Mouse (Mus musculus) midbrain, embryonic 14.5 days (tissue): ENCODE data around the gene Prkcg. TPM values are rescaled to one million over a fixed set of nuclear protein-coding genes. Genes with fewer than 3 reads are reported as not detected.

Source experiments
- ATAC-seq: fragments of 200-750 bp; cut with Nextera tagmentation; 2 replicates; pipeline ENCODE4 v1.8.0; 2017; ENCODE audit warnings: moderate number of reproducible peaks, moderate library complexity; ENCODE audit not compliant: low FRiP score, low TSS enrichment
- DNase-seq: peaks from one replicate; pipeline ENCODE4 v3.0.0-alpha.2; 2015
- H3K27ac ChIP-seq: fragments of 300-500 bp; sonication (generic); replicated peaks from 2 replicates; pipeline ENCODE4 v1.5.1; 2014; ENCODE audit warnings: mild to moderate bottlenecking, low read depth, low read length, moderate library complexity
- H3K27me3 ChIP-seq: fragments of 300-500 bp; sonication (generic); 2 replicates; pipeline ENCODE4 v1.6.1; 2014; ENCODE audit warnings: low read length, control low read depth, mixed read lengths; ENCODE audit not compliant: control insufficient read depth, insufficient read depth
- H3K36me3 ChIP-seq: fragments of 300-500 bp; sonication (generic); 2 replicates; pipeline ENCODE4 v1.6.1; 2014; ENCODE audit warnings: low read length, control low read depth; ENCODE audit not compliant: control insufficient read depth, insufficient read depth
- H3K4me1 ChIP-seq: fragments of 300-500 bp; sonication (generic); 2 replicates; pipeline ENCODE4 v1.6.1; 2014; ENCODE audit warnings: mild to moderate bottlenecking, antibody characterized with exemption, low read length, control low read depth; ENCODE audit not compliant: control insufficient read depth, insufficient read depth
- H3K4me2 ChIP-seq: fragments of 300-500 bp; sonication (generic); 2 replicates; pipeline ENCODE4 v1.6.1; 2014; ENCODE audit warnings: mild to moderate bottlenecking, low read length, moderate library complexity
- H3K4me3 ChIP-seq: fragments of 300-500 bp; sonication (generic); replicated peaks from 2 replicates; pipeline ENCODE4 v1.5.1; 2014; ENCODE audit warnings: low read depth, low read length
- H3K9ac ChIP-seq: fragments of 300-500 bp; sonication (generic); replicated peaks from 2 replicates; pipeline ENCODE4 v1.6.1; 2014; ENCODE audit warnings: mild to moderate bottlenecking, low read length, moderate library complexity
- H3K9me3 ChIP-seq: fragments of 300-500 bp; sonication (generic); 2 replicates; pipeline ENCODE4 v1.6.1; 2016; ENCODE audit warnings: low read length, control low read depth, mixed read lengths; ENCODE audit not compliant: control insufficient read depth
- WGBS: fragments of 180-500 bp; shearing (Covaris S2); extraction: QIAGEN DNeasy Blood & Tissue Kit; methylation state at CpG from one replicate; pipeline ENCODE4 v1.1.7; 2014; 5-methylcytosine and 5-hydroxymethylcytosine counted together
- polyA plus RNA-seq: library from polyadenylated mRNA; unstranded; fragments of >200 nt; fragmentation: Nextera tagmentation; extraction: Ambion mirVana; gene quantifications from 2 replicates; pipeline ENCODE4 v1.2.1, GENCODE M21; 2014

The Prkcg gene
- polyA plus RNA-seq, 1 experiment from 2014 or later, result 1.3 TPM

GRCm38 (mm10) chr7:3347366-3348287, 58.6 kb downstream of the Prkcg start:
- H3K27ac ChIP-seq, result no peak overlapping the region
- WGBS, result 24% methylated on average over 20 of the region's 20 CpGs
- H3K9me3 ChIP-seq, result no peaks in the 10 kb centered on the region
- no peak overlapping the region for H3K9ac ChIP-seq
- no peak overlapping the region for H3K4me3 ChIP-seq
- DNase-seq (no peak), ATAC-seq (no peak)
- H3K4me1 ChIP-seq, result no peaks in the 10 kb centered on the region
- H3K36me3 ChIP-seq, result peaks cover 80% of the 10 kb centered on the region
- no peak overlapping the region for H3K4me2 ChIP-seq
- H3K27me3 ChIP-seq, result no peaks in the 10 kb centered on the region

DNA sequence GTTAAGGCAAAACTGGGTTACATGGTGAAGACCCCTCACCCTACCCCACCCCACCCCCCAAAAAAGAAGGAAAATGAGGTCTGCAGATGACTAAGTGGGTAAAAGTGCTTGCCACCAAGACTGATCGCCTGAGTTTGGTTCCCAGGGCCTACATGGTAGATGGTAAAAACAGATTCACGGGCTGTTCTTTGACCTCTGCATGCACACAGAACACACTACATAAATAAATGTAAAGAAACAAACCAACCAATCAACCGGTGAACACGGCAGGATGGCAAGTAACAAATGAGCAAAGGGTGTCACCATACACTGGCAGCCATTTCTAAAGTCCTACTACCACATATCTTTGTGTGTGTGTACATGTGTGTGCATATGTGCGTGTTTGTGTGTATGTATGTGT, 59.3 kb downstream of the Prkcg start:
- no peak for DNase-seq
- Histone ChIP-seq H3K9me3 (no peaks in the 10 kb centered on the region), H3K4me2 (no peak overlapping the region), H3K36me3 (peaks cover 79% of the 10 kb centered on the region), H3K27me3 (no peaks in the 10 kb centered on the region), H3K4me3 (no peak overlapping the region), H3K4me1 (no peaks in the 10 kb centered on the region), H3K9ac (no peak overlapping the region), H3K27ac (no peak overlapping the region)
- ATAC-seq, result no peak
- 52% methylated on average over 5 of the region's 5 CpGs for WGBS

- H3K36me3 ChIP-seq, result peaks cover 74% of the 10 kb centered on the region
Measured at GRCm38 (mm10) chr7:3349775-3350174, 60.8 kb downstream of the Prkcg start.

DNA sequence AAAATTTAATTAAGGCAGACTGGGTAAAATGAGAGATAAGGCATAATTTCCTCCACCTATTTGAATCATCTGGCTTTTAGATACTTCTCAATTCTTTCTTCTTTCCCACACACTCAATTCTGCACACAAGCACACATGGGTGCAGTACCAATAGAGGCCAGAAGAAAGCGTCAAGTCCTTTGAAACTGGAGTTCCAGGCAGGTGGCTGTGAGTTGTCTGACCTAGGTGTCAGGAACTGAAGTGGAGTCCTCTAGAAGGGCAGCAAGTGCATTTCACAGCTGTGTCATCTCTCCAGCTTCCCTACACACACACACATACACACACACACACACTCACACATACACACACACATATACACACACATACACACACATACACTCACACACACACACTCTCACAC, 62.6 kb downstream of the Prkcg start:
- peaks cover 65% of the 10 kb centered on the region for H3K36me3 ChIP-seq
- no peaks in the 10 kb centered on the region for H3K27me3 ChIP-seq
- H3K9me3 ChIP-seq, result no peaks in the 10 kb centered on the region
- no peak overlapping the region for H3K9ac ChIP-seq
- no peak for ATAC-seq
- DNase-seq, result no peak
- no peak overlapping the region for H3K4me2 ChIP-seq
- no peaks in the 10 kb centered on the region for H3K4me1 ChIP-seq
- WGBS, result 92% methylated on average over 1 of the region's 1 CpGs
- H3K27ac ChIP-seq, result no peak overlapping the region
- H3K4me3 ChIP-seq, result no peak overlapping the region

More at GRCm38 (mm10) chr7:3349775-3350174, 60.8 kb downstream of the Prkcg start:
- Histone ChIP-seq H3K9me3 (no peaks in the 10 kb centered on the region), H3K4me2 (no peak overlapping the region), H3K4me1 (no peaks in the 10 kb centered on the region), H3K27me3 (no peaks in the 10 kb centered on the region), H3K4me3 (no peak overlapping the region), H3K27ac (no peak overlapping the region), H3K9ac (no peak overlapping the region)
- DNase-seq (no peak), ATAC-seq (no peak)
- WGBS, result 92% methylated on average over 9 of the region's 9 CpGs

DNA sequence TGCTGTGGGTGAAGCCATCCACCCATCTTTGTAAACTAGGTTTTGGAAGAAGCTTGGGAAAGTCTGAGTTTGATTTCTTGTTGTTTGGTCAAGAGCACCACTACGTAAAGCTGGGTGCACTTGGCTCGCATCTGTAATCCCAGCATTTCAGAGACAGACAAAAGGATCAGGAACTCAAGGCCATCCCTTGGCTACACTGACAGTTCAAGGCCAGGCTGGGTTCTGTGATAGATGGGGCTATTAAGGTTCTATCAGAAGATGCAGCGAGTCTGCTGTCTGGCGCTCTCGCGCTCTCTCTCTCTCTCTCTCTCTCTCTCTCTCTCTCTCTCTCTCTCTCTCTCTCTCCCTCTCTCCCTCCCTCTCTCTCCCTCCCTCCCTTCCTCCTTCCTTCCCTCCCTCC, 65.9 kb downstream of the Prkcg start:
- no peak overlapping the region for H3K4me3 ChIP-seq
- H3K4me2 ChIP-seq, result no peak overlapping the region
- DNase-seq, result no peak
- ATAC-seq, result no peak
- no peaks in the 10 kb centered on the region for H3K27me3 ChIP-seq
- no peak overlapping the region for H3K9ac ChIP-seq
- no peak overlapping the region for H3K27ac ChIP-seq
- no peaks in the 10 kb centered on the region for H3K4me1 ChIP-seq
- WGBS, result 90% methylated on average over 6 of the region's 6 CpGs
- no peaks in the 10 kb centered on the region for H3K9me3 ChIP-seq
- peaks cover 62% of the 10 kb centered on the region for H3K36me3 ChIP-seq

GRCm38 (mm10) chr7:3360678-3361077, 71.7 kb downstream of the Prkcg start:
- ATAC-seq (no peak), DNase-seq (no peak)
- Histone ChIP-seq H3K36me3 (peaks cover 63% of the 10 kb centered on the region), H3K9ac (no peak overlapping the region), H3K4me1 (no peaks in the 10 kb centered on the region), H3K4me2 (no peak overlapping the region), H3K27ac (no peak overlapping the region), H3K4me3 (no peak overlapping the region), H3K9me3 (no peaks in the 10 kb centered on the region), H3K27me3 (0 out of 2 replicates have a peak, but pooled peaks cover under 1% of the 10 kb centered on the region)
- WGBS, result 100% methylated on average over 1 of the region's 1 CpGs

DNA sequence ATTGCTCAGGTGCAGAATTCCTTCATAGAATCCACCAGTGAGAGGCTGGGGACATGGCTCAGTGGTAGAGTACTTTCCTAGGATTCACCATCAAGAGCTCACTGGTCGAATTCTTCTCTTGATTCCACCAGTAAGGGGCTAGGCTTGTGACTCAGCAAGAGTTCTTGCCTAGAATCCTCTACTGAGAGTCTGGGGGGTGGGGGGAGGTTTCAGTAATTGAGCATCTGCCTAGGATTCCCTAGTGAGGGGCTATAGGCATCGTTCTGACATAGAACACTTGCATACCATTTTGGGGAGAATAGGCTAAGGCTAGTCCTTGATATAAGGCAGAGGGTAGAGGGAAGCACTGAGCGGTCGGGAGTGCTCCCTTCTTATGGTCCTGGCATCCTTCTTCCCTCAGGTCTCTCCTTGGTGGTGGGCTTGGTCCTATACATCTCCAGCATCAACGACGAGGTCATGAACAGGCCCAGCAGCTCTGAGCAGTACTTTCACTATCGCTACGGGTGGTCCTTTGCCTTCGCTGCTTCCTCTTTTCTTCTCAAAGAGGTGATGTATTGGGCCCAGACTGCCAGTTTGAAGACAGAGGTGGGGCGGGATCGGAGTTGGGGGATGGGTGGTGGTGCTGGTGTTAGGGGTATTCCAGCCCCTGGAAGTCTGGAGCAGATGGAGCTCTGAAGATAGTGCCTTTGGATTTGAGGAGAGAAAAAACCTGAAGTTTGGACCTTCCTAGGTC, 76.7 kb downstream of the Prkcg start:
- H3K9me3 ChIP-seq, result no peaks in the 10 kb centered on the region
- WGBS, result 52% methylated on average over 11 of the region's 11 CpGs
- no peak overlapping the region for H3K4me3 ChIP-seq
- H3K36me3 ChIP-seq, result peaks cover 27% of the 10 kb centered on the region
- H3K9ac ChIP-seq, result no peak overlapping the region
- no peak for DNase-seq
- ATAC-seq, result no peak
- 0 out of 2 replicates have a peak, but pooled peaks cover 6% of the 10 kb centered on the region for H3K27me3 ChIP-seq
- H3K4me1 ChIP-seq, result 0 out of 2 replicates have a peak, but pooled peaks cover 5% of the 10 kb centered on the region
- H3K4me2 ChIP-seq, result no peak overlapping the region
- no peak overlapping the region for H3K27ac ChIP-seq

DNA sequence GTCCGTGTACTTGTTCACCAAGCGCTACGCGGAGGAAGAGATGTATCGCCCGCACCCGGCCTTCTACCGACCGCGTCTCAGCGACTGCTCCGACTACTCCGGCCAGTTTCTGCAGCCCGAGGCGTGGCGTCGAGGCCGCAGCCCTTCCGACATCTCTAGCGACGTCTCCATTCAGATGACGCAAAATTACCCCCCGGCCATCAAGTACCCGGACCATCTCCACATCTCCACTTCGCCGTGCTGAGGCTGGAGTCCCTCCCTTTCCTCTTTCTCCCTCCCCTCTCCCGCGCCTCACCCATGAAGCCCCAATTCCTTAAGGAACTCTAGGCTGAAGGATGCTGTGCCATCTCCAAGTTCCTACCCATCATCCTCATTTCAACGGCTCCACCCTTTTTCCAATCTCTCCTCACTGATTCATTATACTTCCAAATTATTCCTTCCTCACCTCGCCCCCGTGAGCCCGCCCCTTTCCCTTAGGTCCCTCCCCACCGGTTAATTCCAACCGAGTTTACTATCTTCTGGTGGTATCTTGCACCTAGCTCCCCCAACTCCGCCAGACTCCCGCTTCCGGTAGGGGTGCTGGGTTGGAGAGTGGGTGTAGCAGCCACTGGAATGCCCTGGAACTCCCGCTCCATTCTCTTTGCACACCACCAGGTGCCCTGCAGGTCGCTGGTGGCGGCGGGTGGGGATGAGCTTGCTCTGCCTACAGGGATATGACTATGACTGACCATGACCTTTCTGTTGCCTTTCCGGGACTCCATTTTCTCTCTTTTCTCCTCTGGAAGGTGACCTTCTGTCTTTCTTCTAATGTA, 77.9 kb downstream of the Prkcg start:
- Histone ChIP-seq H3K9ac (no peak overlapping the region), H3K9me3 (no peaks in the 10 kb centered on the region), H3K4me3 (no peak overlapping the region), H3K27me3 (0 out of 2 replicates have a peak, but pooled peaks cover 6% of the 10 kb centered on the region), H3K27ac (no peak overlapping the region), H3K36me3 (peaks cover 24% of the 10 kb centered on the region), H3K4me1 (0 out of 2 replicates have a peak, but pooled peaks cover 5% of the 10 kb centered on the region), H3K4me2 (peak overlapping the region; percentile 28; the same call in 1 of the 2 replicates)
- DNase-seq (no peak), ATAC-seq (peak; percentile 57; the same call in 1 of the 2 replicates)
- WGBS, result 21% methylated on average over 42 of the region's 42 CpGs
